Mouse (Mus musculus): ENCODE data around the gene Eps15l1. TPM values are rescaled to one million over a fixed set of nuclear protein-coding genes. Genes with fewer than 3 reads are reported as not detected.

Gene Eps15l1
- 38.8 and 40.2 TPM in 2 replicates for polyA plus RNA-seq (2015; fragmentation: Nextera tagmentation; extraction: Ambion mirVana)

DNA sequence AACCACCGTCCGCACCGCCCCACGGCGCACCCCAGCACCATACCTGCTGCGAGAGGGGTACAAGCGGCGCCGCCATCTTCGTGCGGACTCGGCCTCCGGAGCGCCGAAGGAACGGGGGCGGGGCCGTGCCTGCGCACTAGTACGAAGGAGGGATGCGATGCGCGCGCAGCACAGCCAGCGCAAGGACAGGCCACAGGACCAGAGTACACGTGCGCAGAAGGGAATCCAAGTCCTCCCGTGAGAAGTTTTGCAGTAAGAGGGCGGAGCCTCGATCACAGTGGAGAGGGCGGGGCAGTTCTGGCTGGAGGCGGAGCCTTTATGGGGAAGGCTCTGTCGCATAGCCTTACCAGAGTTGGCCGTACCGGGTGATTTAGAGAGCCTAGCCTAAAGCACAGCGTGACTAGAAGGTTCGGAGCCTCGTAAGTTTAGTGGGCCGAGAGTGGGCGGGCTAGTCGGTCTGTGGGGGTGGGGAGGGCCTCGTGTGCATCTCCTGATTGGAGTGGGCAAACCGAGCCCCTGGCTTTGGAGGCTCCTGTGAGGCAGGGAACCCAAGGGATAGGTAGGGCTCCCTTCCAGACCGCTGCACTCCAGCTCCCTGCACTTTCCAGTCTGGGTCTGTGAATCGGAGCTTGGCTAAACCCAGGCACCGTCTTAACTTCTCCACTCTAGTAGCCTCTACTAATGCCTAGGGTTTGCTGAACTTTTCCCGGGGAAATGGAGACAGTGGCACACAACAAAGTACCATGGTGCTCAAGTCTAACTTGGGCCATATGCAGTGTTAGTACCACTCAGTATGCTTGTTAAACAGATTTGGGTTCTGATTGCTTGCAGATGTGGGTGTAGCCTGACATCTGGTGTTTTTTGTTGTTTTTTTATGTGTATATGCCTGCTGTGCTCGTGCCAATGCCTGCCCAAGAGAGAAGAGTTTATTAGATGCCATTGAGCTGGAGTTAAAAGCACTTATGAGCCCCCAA, at the start of gene Eps15l1:
Gene Eps15l1, minus strand, starts transcription at position 99 of the 974 bp plus-strand sequence.
- no peaks in the 10 kb centered on the region for H3K9me3 ChIP-seq (replicated peaks; ENCODE audit: control insufficient read depth, low read length)
- no peaks in the 10 kb centered on the region for H3K27me3 ChIP-seq (ENCODE audit: control insufficient read depth, insufficient read depth, low read length)
- peak within 1 kb of the TSS; percentile 74 for H3K4me2 ChIP-seq (ENCODE audit: low read depth, low read length)
- H3K36me3 ChIP-seq (ENCODE audit: control insufficient read depth, insufficient read depth): no peaks in the 10 kb centered on the region
- H3K9ac ChIP-seq (ENCODE audit: low read length): peak within 1 kb of the TSS; percentile 92
- 1% methylated on average over 48 of the region's 48 CpGs for WGBS
- H3K4me1 ChIP-seq (ENCODE audit: control insufficient read depth, insufficient read depth, low read length): peaks cover 40% of the 10 kb centered on the region
- peak within 1 kb of the TSS; percentile 91 for H3K27ac ChIP-seq (ENCODE audit: low read length)
- peak within 1 kb of the TSS; percentile 92 for H3K4me3 ChIP-seq (ENCODE audit: low read length)
- ATAC-seq (replicated peaks; ENCODE audit: extremely low read depth, insufficient read depth, low FRiP score): peak; percentile 96

DNA sequence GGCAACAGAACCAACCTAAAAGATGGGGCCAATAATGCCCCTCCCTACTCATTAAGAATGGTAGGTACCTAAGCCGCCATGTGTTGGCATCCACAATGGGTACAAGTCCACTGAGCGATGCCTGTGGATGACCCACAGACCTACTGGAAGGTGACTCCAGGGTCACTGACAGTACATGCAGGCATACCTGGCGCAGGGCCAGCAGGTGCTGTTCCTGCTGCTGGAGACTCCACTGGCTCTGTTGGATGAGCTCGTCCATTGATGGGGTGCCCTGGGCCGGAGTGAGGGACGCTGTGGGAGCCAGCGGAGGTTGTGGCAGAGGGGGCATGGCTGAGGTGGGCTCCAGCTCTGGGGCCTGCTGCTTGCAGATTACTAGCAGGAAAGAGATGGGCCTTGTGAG, 49.4 kb upstream of the Eps15l1 start:
- Histone ChIP-seq H3K27ac (ENCODE audit: low read length) (no peak overlapping the region), H3K9me3 (replicated peaks; ENCODE audit: control insufficient read depth, low read length) (no peaks in the 10 kb centered on the region), H3K4me2 (ENCODE audit: low read depth, low read length) (no peak overlapping the region), H3K27me3 (ENCODE audit: control insufficient read depth, insufficient read depth, low read length) (no peaks in the 10 kb centered on the region), H3K9ac (ENCODE audit: low read length) (no peak overlapping the region), H3K36me3 (ENCODE audit: control insufficient read depth, insufficient read depth) (peaks cover 60% of the 10 kb centered on the region), H3K4me3 (ENCODE audit: low read length) (no peak overlapping the region), H3K4me1 (ENCODE audit: control insufficient read depth, insufficient read depth, low read length) (peaks cover 11% of the 10 kb centered on the region)
- WGBS: 81% methylated on average over 7 of the region's 7 CpGs
- ATAC-seq (replicated peaks; ENCODE audit: extremely low read depth, insufficient read depth, low FRiP score): no peak

- no peak overlapping the region for H3K4me3 ChIP-seq (ENCODE audit: low read length)
- H3K9ac ChIP-seq (ENCODE audit: low read length): no peak overlapping the region
- no peaks in the 10 kb centered on the region for H3K9me3 ChIP-seq (replicated peaks; ENCODE audit: control insufficient read depth, low read length)
- H3K4me2 ChIP-seq (ENCODE audit: low read depth, low read length): no peak overlapping the region
- peaks cover 66% of the 10 kb centered on the region for H3K36me3 ChIP-seq (ENCODE audit: control insufficient read depth, insufficient read depth)
- 87% methylated on average over 8 of the region's 8 CpGs for WGBS
- H3K4me1 ChIP-seq (ENCODE audit: control insufficient read depth, insufficient read depth, low read length): peaks cover 10% of the 10 kb centered on the region
- no peak overlapping the region for H3K27ac ChIP-seq (ENCODE audit: low read length)
- H3K27me3 ChIP-seq (ENCODE audit: control insufficient read depth, insufficient read depth, low read length): no peaks in the 10 kb centered on the region
- ATAC-seq (replicated peaks; ENCODE audit: extremely low read depth, insufficient read depth, low FRiP score): no peak
Observed at GRCm38 (mm10) chr8:72469984-72470383, 48.7 kb upstream of the Eps15l1 start.

GRCm38 (mm10) chr8:72469243-72469642, 48.0 kb upstream of the Eps15l1 start:
- WGBS: 92% methylated on average over 2 of the region's 2 CpGs
- Histone ChIP-seq H3K27me3 (ENCODE audit: control insufficient read depth, insufficient read depth, low read length) (no peaks in the 10 kb centered on the region), H3K4me1 (ENCODE audit: control insufficient read depth, insufficient read depth, low read length) (peaks cover 8% of the 10 kb centered on the region), H3K36me3 (ENCODE audit: control insufficient read depth, insufficient read depth) (peaks cover 71% of the 10 kb centered on the region), H3K4me3 (ENCODE audit: low read length) (no peak overlapping the region), H3K9ac (ENCODE audit: low read length) (no peak overlapping the region), H3K9me3 (replicated peaks; ENCODE audit: control insufficient read depth, low read length) (no peaks in the 10 kb centered on the region), H3K27ac (ENCODE audit: low read length) (no peak overlapping the region), H3K4me2 (ENCODE audit: low read depth, low read length) (no peak overlapping the region)
- ATAC-seq (replicated peaks; ENCODE audit: extremely low read depth, insufficient read depth, low FRiP score): no peak

DNA sequence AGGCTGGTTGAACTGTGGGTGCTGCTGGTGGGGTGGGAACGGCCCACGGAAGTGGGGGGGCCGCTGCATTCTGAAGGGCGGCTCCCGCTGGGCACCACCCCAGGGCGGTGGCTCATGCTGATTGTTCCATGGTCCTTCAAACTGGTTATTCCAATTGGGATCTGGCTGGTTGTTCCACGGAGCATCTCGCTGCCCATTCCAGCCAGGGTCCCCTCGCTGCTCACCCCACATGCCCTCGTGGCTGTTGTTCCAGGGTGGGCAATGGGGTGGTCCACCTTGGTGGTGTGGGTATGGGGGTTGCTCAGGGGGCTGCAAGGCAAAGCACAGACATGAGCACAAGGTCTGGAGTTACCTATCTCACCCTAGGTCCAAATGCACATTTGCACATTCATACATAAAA, 43.0 kb upstream of the Eps15l1 start:
- no peaks in the 10 kb centered on the region for H3K4me1 ChIP-seq (ENCODE audit: control insufficient read depth, insufficient read depth, low read length)
- H3K9ac ChIP-seq (ENCODE audit: low read length): no peak overlapping the region
- H3K27me3 ChIP-seq (ENCODE audit: control insufficient read depth, insufficient read depth, low read length): no peaks in the 10 kb centered on the region
- H3K4me3 ChIP-seq (ENCODE audit: low read length): no peak overlapping the region
- H3K4me2 ChIP-seq (ENCODE audit: low read depth, low read length): no peak overlapping the region
- H3K36me3 ChIP-seq (ENCODE audit: control insufficient read depth, insufficient read depth): peaks cover 90% of the 10 kb centered on the region
- 97% methylated on average over 10 of the region's 10 CpGs for WGBS
- no peak for ATAC-seq (replicated peaks; ENCODE audit: extremely low read depth, insufficient read depth, low FRiP score)
- no peak overlapping the region for H3K27ac ChIP-seq (ENCODE audit: low read length)
- no peaks in the 10 kb centered on the region for H3K9me3 ChIP-seq (replicated peaks; ENCODE audit: control insufficient read depth, low read length)

DNA sequence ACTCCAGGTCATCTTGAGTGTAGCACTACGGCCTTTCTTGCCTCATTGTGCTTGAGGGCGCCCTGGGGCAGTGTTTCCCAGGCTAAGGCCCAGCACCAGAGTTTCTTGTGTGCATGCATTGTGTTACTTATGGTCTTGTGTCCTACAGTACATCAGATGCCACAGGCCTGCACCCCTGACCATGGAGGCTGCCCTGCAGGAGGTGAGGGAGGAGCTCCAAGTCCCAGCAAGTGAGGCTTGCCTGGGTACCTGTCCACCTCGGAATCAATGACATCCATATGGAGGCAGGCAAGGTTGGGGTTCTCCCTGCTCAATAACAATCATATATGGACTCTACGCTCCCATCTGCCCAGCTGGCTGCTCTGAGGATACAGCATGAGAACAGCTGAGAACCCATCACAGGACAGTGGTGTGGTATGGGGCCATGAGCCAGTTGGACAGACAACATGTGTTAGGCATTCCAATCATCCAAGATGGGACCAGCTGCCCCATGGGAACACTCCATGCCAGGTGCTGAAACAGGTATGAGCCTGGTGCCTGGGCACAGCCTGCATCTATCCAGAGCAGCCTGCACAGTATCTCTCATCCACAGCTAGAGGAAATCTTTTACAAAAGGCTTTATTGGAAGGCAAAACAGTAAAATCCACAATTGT, 38.7 kb upstream of the Eps15l1 start:
- Histone ChIP-seq H3K4me2 (ENCODE audit: low read depth, low read length) (no peak overlapping the region), H3K36me3 (ENCODE audit: control insufficient read depth, insufficient read depth) (peaks cover 60% of the 10 kb centered on the region), H3K9ac (ENCODE audit: low read length) (no peak overlapping the region), H3K27ac (ENCODE audit: low read length) (no peak overlapping the region), H3K4me3 (ENCODE audit: low read length) (no peak overlapping the region), H3K4me1 (ENCODE audit: control insufficient read depth, insufficient read depth, low read length) (no peaks in the 10 kb centered on the region), H3K9me3 (replicated peaks; ENCODE audit: control insufficient read depth, low read length) (no peaks in the 10 kb centered on the region), H3K27me3 (ENCODE audit: control insufficient read depth, insufficient read depth, low read length) (no peaks in the 10 kb centered on the region)
- 93% methylated on average over 4 of the region's 4 CpGs for WGBS
- no peak for ATAC-seq (replicated peaks; ENCODE audit: extremely low read depth, insufficient read depth, low FRiP score)

GRCm38 (mm10) chr8:72458457-72458856, 37.2 kb upstream of the Eps15l1 start:
- H3K27me3 ChIP-seq (ENCODE audit: control insufficient read depth, insufficient read depth, low read length): no peaks in the 10 kb centered on the region
- H3K36me3 ChIP-seq (ENCODE audit: control insufficient read depth, insufficient read depth): peaks cover 57% of the 10 kb centered on the region
- 85% methylated on average over 6 of the region's 6 CpGs for WGBS
- H3K4me3 ChIP-seq (ENCODE audit: low read length): no peak overlapping the region
- no peak overlapping the region for H3K27ac ChIP-seq (ENCODE audit: low read length)
- H3K9ac ChIP-seq (ENCODE audit: low read length): no peak overlapping the region
- no peaks in the 10 kb centered on the region for H3K4me1 ChIP-seq (ENCODE audit: control insufficient read depth, insufficient read depth, low read length)
- peaks cover 5% of the 10 kb centered on the region; the same call in 1 of the 2 replicates for H3K9me3 ChIP-seq (replicated peaks; ENCODE audit: control insufficient read depth, low read length)
- no peak for ATAC-seq (replicated peaks; ENCODE audit: extremely low read depth, insufficient read depth, low FRiP score)
- no peak overlapping the region for H3K4me2 ChIP-seq (ENCODE audit: low read depth, low read length)

DNA sequence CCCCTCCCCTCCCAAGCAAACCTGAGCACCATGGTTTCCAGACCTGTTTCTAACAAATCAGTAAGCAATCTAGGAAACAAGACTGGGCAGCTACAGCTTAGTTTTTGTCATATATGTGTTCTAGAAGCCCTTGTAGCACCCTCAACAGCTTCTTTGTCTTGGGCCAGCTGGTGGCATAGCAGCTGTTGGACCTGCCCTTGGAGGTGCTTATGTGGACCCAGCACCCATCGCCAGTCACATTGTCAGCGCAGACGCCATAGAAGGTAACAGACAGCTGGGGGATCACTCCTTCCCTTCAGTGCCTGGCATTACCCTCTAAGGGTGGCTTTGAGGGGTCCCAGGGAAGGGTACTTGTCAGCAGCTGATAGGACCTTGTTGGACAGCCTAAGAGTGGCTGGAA, 36.5 kb upstream of the Eps15l1 start:
- Histone ChIP-seq H3K4me1 (ENCODE audit: control insufficient read depth, insufficient read depth, low read length) (no peaks in the 10 kb centered on the region), H3K9ac (ENCODE audit: low read length) (no peak overlapping the region), H3K9me3 (replicated peaks; ENCODE audit: control insufficient read depth, low read length) (peaks cover 5% of the 10 kb centered on the region; the same call in 1 of the 2 replicates), H3K27ac (ENCODE audit: low read length) (no peak overlapping the region), H3K4me2 (ENCODE audit: low read depth, low read length) (no peak overlapping the region), H3K4me3 (ENCODE audit: low read length) (no peak overlapping the region), H3K27me3 (ENCODE audit: control insufficient read depth, insufficient read depth, low read length) (no peaks in the 10 kb centered on the region), H3K36me3 (ENCODE audit: control insufficient read depth, insufficient read depth) (peaks cover 55% of the 10 kb centered on the region)
- ATAC-seq (replicated peaks; ENCODE audit: extremely low read depth, insufficient read depth, low FRiP score): no peak
- 81% methylated on average over 3 of the region's 3 CpGs for WGBS

DNA sequence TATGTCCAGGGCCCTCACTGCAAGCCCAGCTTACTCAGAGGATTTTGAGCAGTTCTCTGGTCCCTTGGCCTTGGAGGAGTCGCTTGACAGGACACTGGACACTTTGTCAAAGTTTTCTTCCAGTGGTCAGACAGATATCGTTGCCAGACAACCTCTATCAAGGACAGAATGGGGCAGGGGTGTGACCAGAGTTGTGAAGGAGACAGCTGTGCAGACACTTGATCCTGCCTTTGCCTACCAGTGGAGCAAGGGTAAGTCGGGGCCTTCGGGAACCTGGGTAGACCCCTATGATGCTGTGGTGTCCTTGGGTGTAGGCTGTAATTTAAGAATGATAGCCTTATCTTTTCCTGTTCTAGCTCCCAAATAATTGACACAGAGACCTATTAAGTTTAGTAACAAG, 34.1 kb upstream of the Eps15l1 start:
- H3K4me1 ChIP-seq (ENCODE audit: control insufficient read depth, insufficient read depth, low read length): no peaks in the 10 kb centered on the region
- H3K36me3 ChIP-seq (ENCODE audit: control insufficient read depth, insufficient read depth): peaks cover 39% of the 10 kb centered on the region
- WGBS: 58% methylated on average over 4 of the region's 4 CpGs
- no peaks in the 10 kb centered on the region for H3K27me3 ChIP-seq (ENCODE audit: control insufficient read depth, insufficient read depth, low read length)
- H3K4me3 ChIP-seq (ENCODE audit: low read length): no peak overlapping the region
- no peak overlapping the region for H3K9ac ChIP-seq (ENCODE audit: low read length)
- H3K4me2 ChIP-seq (ENCODE audit: low read depth, low read length): no peak overlapping the region
- ATAC-seq (replicated peaks; ENCODE audit: extremely low read depth, insufficient read depth, low FRiP score): no peak
- H3K27ac ChIP-seq (ENCODE audit: low read length): no peak overlapping the region
- H3K9me3 ChIP-seq (replicated peaks; ENCODE audit: control insufficient read depth, low read length): peaks cover 5% of the 10 kb centered on the region; the same call in 1 of the 2 replicates

Measured in heart, embryonic 16.5 days (tissue).